Mouse (Mus musculus) CH12.LX (cell line): ENCODE data around the gene Acoxl. TPM values are rescaled to one million over a fixed set of nuclear protein-coding genes. Genes with fewer than 3 reads are reported as not detected.

Experiments used
- DNase-seq: peaks from one replicate; pipeline ENCODE4 v3.0.0-alpha.2; 2013; ENCODE audit errors: extremely low read depth
- H3K27ac ChIP-seq: 2 replicates; pipeline ENCODE4 v1.5.1; 2012; ENCODE audit warnings: low read depth, mild to moderate bottlenecking, control low read depth, moderate library complexity; ENCODE audit not compliant: insufficient read depth
- H3K27me3 ChIP-seq: replicated peaks from 2 replicates; pipeline ENCODE3; 2012; ENCODE audit warnings: inconsistent platforms
- H3K36me3 ChIP-seq, 2 experiments: replicated peaks in 1 of 2; 2 replicates each; pipeline versions ENCODE3 to v1.6.1; 2012; ENCODE audit warnings: inconsistent platforms in 1 of 2, low read length in 1 of 2, mild to moderate bottlenecking in 1 of 2, mixed read lengths in 1 of 2, moderate library complexity in 1 of 2; ENCODE audit not compliant: control insufficient read depth in 1 of 2, insufficient read depth in 1 of 2
- H3K4me1 ChIP-seq, 2 experiments: 2 replicates each; pipeline ENCODE4 v1.6.1; 2012; ENCODE audit warnings: inconsistent platforms in 1 of 2, moderate library complexity in 1 of 2; ENCODE audit not compliant: insufficient read depth in 2 of 2, control insufficient read depth in 1 of 2
- H3K4me2 ChIP-seq: 2 replicates; pipeline ENCODE4 v1.6.1; 2012; ENCODE audit warnings: low read depth, mild to moderate bottlenecking, control low read depth; ENCODE audit not compliant: poor library complexity, insufficient read depth, severe bottlenecking
- H3K4me3 ChIP-seq, 3 experiments: fragments of 150-350 bp in 1 of 3; sonication (generic) in 1 of 3; replicated peaks in 1 of 3; 2 replicates each; pipeline versions ENCODE3 to v1.5.1; 2011 to 2012; ENCODE audit warnings: low read depth in 2 of 3, low read length in 2 of 3, mild to moderate bottlenecking in 2 of 3, moderate library complexity in 2 of 3, control low read depth in 1 of 3, improper control_type of control experiment in 1 of 3, inconsistent platforms in 1 of 3, mixed read lengths in 1 of 3; ENCODE audit not compliant: poor library complexity in 1 of 3
- H3K79me2 ChIP-seq: replicated peaks from 2 replicates; pipeline ENCODE4 v1.6.1; 2012; ENCODE audit warnings: mild to moderate bottlenecking, moderate library complexity; ENCODE audit not compliant: control insufficient read depth, poor library complexity, insufficient read depth, severe bottlenecking; ENCODE audit errors: extremely low read depth
- H3K9ac ChIP-seq: 2 replicates; pipeline ENCODE4 v1.6.1; 2012; ENCODE audit warnings: low read depth, mild to moderate bottlenecking, control low read depth, moderate library complexity; ENCODE audit not compliant: insufficient read depth
- H3K9me3 ChIP-seq: replicated peaks from 2 replicates; pipeline ENCODE3; 2012; ENCODE audit warnings: low read length, inconsistent platforms, mixed read lengths
- BHLHE40 ChIP-seq: IDR thresholded peaks from 2 replicates; pipeline ENCODE4 v1.6.1; 2011; ENCODE audit warnings: mild to moderate bottlenecking, low read depth, low read length, improper control_type of control experiment
- CTCF ChIP-seq, 2 experiments: IDR thresholded peaks in 1 of 2; conservative IDR thresholded peaks in 1 of 2; 2 replicates each; pipeline ENCODE4 v1.5.1; 2011 to 2012; ENCODE audit warnings: low read depth in 2 of 2, low read length in 2 of 2, improper control_type of control experiment in 1 of 2, inconsistent platforms in 1 of 2, mild to moderate bottlenecking in 1 of 2, moderate library complexity in 1 of 2
- EP300 ChIP-seq: IDR thresholded peaks from 2 replicates; pipeline ENCODE4 v1.6.1; 2011; ENCODE audit warnings: low read length, improper control_type of control experiment
- ETS1 ChIP-seq: conservative IDR thresholded peaks from 2 replicates; pipeline ENCODE4 v1.6.1; 2012; ENCODE audit warnings: low read depth, mild to moderate bottlenecking, inconsistent platforms, low read length, improper control_type of control experiment, moderate library complexity
- IRF4 ChIP-seq: IDR thresholded peaks from 2 replicates; pipeline ENCODE4 v1.6.1; 2014; ENCODE audit warnings: low read depth, mild to moderate bottlenecking, inconsistent platforms, low read length, improper control_type of control experiment
- JUN ChIP-seq: IDR thresholded peaks from 2 replicates; pipeline ENCODE4 v1.6.1; 2011; ENCODE audit warnings: low read depth, mild to moderate bottlenecking, low read length, improper control_type of control experiment, moderate library complexity; ENCODE audit not compliant: insufficient read depth
- MAZ ChIP-seq: IDR thresholded peaks from 2 replicates; pipeline ENCODE4 v1.6.1; 2012; ENCODE audit warnings: low read depth, mild to moderate bottlenecking, inconsistent platforms, low read length, improper control_type of control experiment, moderate library complexity
- MXI1 ChIP-seq: IDR thresholded peaks from 2 replicates; pipeline ENCODE4 v1.6.1; 2011; ENCODE audit warnings: mild to moderate bottlenecking, low read depth, low read length, improper control_type of control experiment
- MYC ChIP-seq: IDR thresholded peaks from 2 replicates; pipeline ENCODE4 v1.6.1; 2011; ENCODE audit warnings: low read depth, mild to moderate bottlenecking, improper control_type of control experiment, low read length
- RAD21 ChIP-seq: IDR thresholded peaks from 2 replicates; pipeline ENCODE4 v1.6.1; 2011; ENCODE audit warnings: low read depth, mild to moderate bottlenecking, low read length, improper control_type of control experiment, moderate library complexity
- SMC3 ChIP-seq: IDR thresholded peaks from 2 replicates; pipeline ENCODE4 v1.6.1; 2011; ENCODE audit warnings: low read depth, low read length, improper control_type of control experiment
- TBP ChIP-seq: conservative IDR thresholded peaks from 2 replicates; pipeline ENCODE4 v1.6.1; 2011; ENCODE audit warnings: low read depth, low read length, improper control_type of control experiment
- TCF12 ChIP-seq: IDR thresholded peaks from 2 replicates; pipeline ENCODE4 v1.6.1; 2014; ENCODE audit warnings: low read depth, mild to moderate bottlenecking, inconsistent platforms, low read length, improper control_type of control experiment
- UBTF ChIP-seq: IDR thresholded peaks from 2 replicates; pipeline ENCODE4 v1.6.1; 2012; ENCODE audit warnings: low read depth, mild to moderate bottlenecking, inconsistent platforms, low read length, improper control_type of control experiment, moderate library complexity
- USF2 ChIP-seq: conservative IDR thresholded peaks from 2 replicates; pipeline ENCODE4 v1.6.1; 2011; ENCODE audit warnings: low read depth, low read length, improper control_type of control experiment
- ZC3H11A ChIP-seq: IDR thresholded peaks from 2 replicates; pipeline ENCODE4 v1.6.1; 2012; ENCODE audit warnings: low read depth, mild to moderate bottlenecking, inconsistent platforms, low read length, improper control_type of control experiment
- ZNF384 ChIP-seq: IDR thresholded peaks from 2 replicates; pipeline ENCODE4 v1.6.1; 2012; ENCODE audit warnings: low read depth, low read length, improper control_type of control experiment, inconsistent platforms
- dilution Hi-C: fragments of 300-500 bp; cut with MboI; formaldehyde crosslinking; loops from 2 replicates; pipeline ENCODE4 v1.14.3; 2020; ENCODE audit warnings: low sequenced_read_pairs; ENCODE audit not compliant: extremely low pct_unique_long_range_greater_than_20kb, extremely low pct_ligation_motif_present
- in situ Hi-C: fragments of 300-500 bp; cut with MboI; formaldehyde crosslinking; loops from 3 replicates; pipeline ENCODE4 v1.14.3; 2019; ENCODE audit warnings: low sequenced_read_pairs, low pct_ligation_motif_present, low pct_unique_long_range_greater_than_20kb, mixed read lengths
- polyA plus RNA-seq: library from polyadenylated mRNA; unstranded; fragments of >175 nt; gene quantifications from 2 replicates; pipeline ENCODE4 v1.2.1, GENCODE M21; 2012; ENCODE audit warnings: low read depth; ENCODE audit not compliant: insufficient read length
- total RNA-seq, 2 experiments: library from RNA; depleted of rRNA; stranded (reverse); fragments of 300-350 nt in 1 of 2; fragments of >200 nt in 1 of 2; gene quantifications; 2 replicates each; pipeline ENCODE4 v1.2.3; 2012 to 2014

The Acoxl gene
- total and polyA plus RNA-seq, 3 experiments = 0.25 to 0.43 TPM; not detected in 1

GRCm38 (mm10) chr2:128137480-128138276, 299.0 kb downstream of the Acoxl start:
- H3K9me3 ChIP-seq = no peaks in the 10 kb centered on the region
- in situ Hi-C loops = no loop called here
- no peak for DNase-seq
- H3K36me3 ChIP-seq = peaks cover 0 to 75% of the 10 kb centered on the region in 2 experiments
- H3K9ac ChIP-seq = no peak overlapping the region
- peaks cover 22 to 68% of the 10 kb centered on the region in 2 experiments for H3K4me1 ChIP-seq
- H3K4me2 ChIP-seq = no peak overlapping the region
- no peaks in the 10 kb centered on the region for H3K79me2 ChIP-seq
- no peaks in the 10 kb centered on the region for H3K27me3 ChIP-seq
- dilution Hi-C loops = no loop called here
- H3K4me3 ChIP-seq = no peak overlapping the region
- H3K27ac ChIP-seq = no peak overlapping the region
- TF ChIP-seq MAZ = no peak
- TF ChIP-seq USF2 = no peak
- no peak for TF ChIP-seq ZNF384
- TF ChIP-seq ZC3H11A = no peak
- no peak for TF ChIP-seq IRF4

- no peak for TF ChIP-seq ZNF384
- TF ChIP-seq SMC3 = no peak
- TF ChIP-seq JUN = no peak
- no peak for TF ChIP-seq ETS1
- no peak for TF ChIP-seq ZC3H11A
- no peak for TF ChIP-seq MXI1
- no peak for TF ChIP-seq MYC
- TF ChIP-seq BHLHE40 = no peak
- no peak for TF ChIP-seq EP300
- TF ChIP-seq CTCF (conservative IDR thresholded peaks at IDR 0.05 in 1 of 2, IDR thresholded peaks at IDR 0.05 in 1 of 2; ENCODE audit: low read depth in 2 of 2, low read length in 2 of 2) = no peak
- TF ChIP-seq TBP = no peak
- no peak for TF ChIP-seq RAD21
- no peak for TF ChIP-seq MAZ
- TF ChIP-seq UBTF = no peak
- TF ChIP-seq TCF12 = no peak
- Histone ChIP-seq H3K79me2 (no peaks in the 10 kb centered on the region), H3K9me3 (no peaks in the 10 kb centered on the region), H3K4me2 (no peak overlapping the region), H3K9ac (no peak overlapping the region), H3K4me3 (no peak overlapping the region), H3K4me1 (peaks cover 14 to 56% of the 10 kb centered on the region in 2 experiments), H3K27me3 (no peaks in the 10 kb centered on the region), H3K27ac (no peak overlapping the region), H3K36me3 (peaks cover 0 to 83% of the 10 kb centered on the region in 2 experiments)
- in situ Hi-C loops = no loop called here
- no peak for DNase-seq
- dilution Hi-C loops = no loop called here
Observed at GRCm38 (mm10) chr2:128138924-128139323, 300.2 kb downstream of the Acoxl start.
